Mouse (Mus musculus): Measurements from ENCODE around the gene 2610001J05Rik. TPM values are rescaled to one million over a fixed set of nuclear protein-coding genes. Genes with fewer than 3 reads are reported as not detected.

The 2610001J05Rik gene
- polyA plus RNA-seq (2014; fragmentation: Illumina TruSeq; extraction: RNeasy Lipid Tissue Mini Kit (QIAGEN cat#74804); ENCODE audit: low read depth, low replicate concordance) = 41.7 TPM

DNA sequence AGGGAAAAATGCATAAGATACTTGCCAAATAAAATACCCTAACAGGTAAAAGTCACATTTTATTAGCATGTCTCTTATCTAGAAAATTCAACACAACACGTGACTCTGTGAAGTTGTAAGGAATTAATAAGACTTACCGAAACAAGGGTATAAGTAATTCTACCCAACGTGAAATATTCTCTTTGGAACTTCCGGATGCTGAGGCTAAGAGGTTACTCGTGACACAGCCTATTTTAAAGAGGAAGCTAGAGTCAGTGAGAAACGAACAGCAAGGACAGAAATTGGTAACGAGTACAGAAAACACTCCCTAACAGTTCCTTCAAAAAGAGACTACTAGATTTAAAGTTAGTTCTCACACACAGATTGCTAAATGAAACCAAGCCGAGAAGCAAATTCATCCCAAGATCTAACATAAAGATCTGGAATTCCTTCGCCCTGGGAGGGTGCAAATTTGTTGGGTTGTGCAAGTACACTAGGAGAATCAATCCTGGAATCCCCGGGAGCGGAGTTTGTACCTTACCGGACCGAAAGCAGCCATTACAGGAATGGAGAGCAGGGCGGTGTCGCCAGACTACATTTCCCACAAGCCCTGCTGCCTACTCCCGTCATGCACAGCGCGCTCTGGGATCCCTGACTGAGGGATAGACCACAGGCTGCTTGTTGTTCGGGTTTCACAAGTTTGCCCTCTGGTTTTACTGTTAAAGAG, at the start of gene 2610001J05Rik:
2610001J05Rik (minus strand) TSS at position 600 of the 706 bp plus-strand sequence.

DNA sequence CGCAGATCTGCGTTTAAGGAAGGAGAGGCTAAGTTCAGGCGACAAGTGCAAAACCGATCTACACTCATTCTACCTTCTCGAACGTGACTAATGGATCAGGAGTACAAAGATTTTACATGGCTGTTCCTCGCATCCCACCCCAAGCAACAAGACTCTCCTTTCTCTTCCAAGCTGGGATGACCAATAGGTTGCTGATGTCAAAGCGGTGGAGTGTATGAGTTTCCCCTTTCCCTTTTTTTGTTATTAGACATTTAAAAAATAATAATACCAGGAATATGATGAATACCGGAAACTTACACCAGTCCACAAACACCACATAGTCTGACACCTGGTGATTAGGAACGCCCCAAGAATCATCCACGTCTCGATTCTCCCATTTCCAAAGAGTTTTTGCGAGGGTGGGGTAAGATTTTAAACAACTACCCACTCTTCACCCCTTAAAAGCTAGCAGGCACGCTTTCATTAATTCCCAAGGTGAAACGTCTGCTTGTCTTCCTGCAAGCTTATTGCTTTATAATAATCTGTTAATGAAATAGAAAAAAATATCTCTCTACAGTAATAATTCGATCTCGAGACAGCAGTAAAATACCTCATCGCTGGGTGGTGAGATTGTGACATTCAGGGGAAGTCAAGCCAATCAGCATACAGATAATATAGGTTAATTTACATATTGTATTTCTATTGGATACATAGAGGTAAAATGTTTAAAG, 31.8 kb downstream of the 2610001J05Rik start, which contains the start of gene Gpr85:
Gpr85 (minus strand) TSS at position 598 of the 710 bp plus-strand sequence.

Other genes starting within 250 kb of the 2610001J05Rik start
- gene Bmt2, start 193.6 kb downstream of the 2610001J05Rik start, polyA plus RNA-seq (2014; fragmentation: Illumina TruSeq; extraction: RNeasy Lipid Tissue Mini Kit (QIAGEN cat#74804); ENCODE audit: low read depth, low replicate concordance) = 17.6 TPM
- gene Gpr85, start 31.6 kb downstream of the 2610001J05Rik start, polyA plus RNA-seq (2014; fragmentation: Illumina TruSeq; extraction: RNeasy Lipid Tissue Mini Kit (QIAGEN cat#74804); ENCODE audit: low read depth, low replicate concordance) = not detected